Mouse (Mus musculus): ENCODE data around the gene Tomm70a. TPM values are rescaled to one million over a fixed set of nuclear protein-coding genes. Genes with fewer than 3 reads are reported as not detected.

The Tomm70a gene
- total and polyA plus RNA-seq, 3 experiments = 112 to 194 (median 129) TPM

DNA sequence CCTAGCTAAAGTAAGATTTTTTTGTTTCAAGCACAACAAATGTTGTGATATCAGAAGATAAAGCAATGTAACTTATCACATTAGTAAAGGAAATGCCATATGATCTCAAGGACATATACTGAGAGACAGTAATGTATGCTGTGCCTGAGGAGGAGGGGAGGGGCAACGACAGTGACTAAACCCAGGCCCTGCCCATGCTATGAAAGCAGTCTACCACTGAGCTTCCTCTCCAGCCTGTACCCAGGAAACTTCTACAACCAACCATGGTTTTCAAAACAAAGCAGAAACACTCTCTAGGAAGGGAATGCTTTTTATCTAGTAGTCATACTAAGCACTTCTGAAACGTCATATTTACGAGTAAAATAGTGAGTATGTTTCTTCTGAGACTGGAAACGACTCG lies 41.3 kb downstream of the Tomm70a start:
- no peak overlapping the region for H3K4me2 ChIP-seq (ENCODE audit: insufficient read depth, low read depth, poor library complexity, severe bottlenecking)
- no peak for TF ChIP-seq USF2 (conservative IDR thresholded peaks at IDR 0.05; ENCODE audit: low read depth, low read length)
- TF ChIP-seq NRF1 (IDR thresholded peaks at IDR 0.05; ENCODE audit: low read depth, low read length) = no peak
- no peak for TF ChIP-seq PAX5 (IDR thresholded peaks at IDR 0.05; ENCODE audit: low read length)
- no peak for TF ChIP-seq RAD21 (IDR thresholded peaks at IDR 0.05; ENCODE audit: low read depth, low read length)
- TF ChIP-seq ZMIZ1 (IDR thresholded peaks at IDR 0.05; ENCODE audit: low read depth, low read length) = no peak
- no peak for TF ChIP-seq SMC3 (IDR thresholded peaks at IDR 0.05; ENCODE audit: low read depth, low read length)
- TF ChIP-seq IRF4 (IDR thresholded peaks at IDR 0.05; ENCODE audit: low read depth, low read length) = no peak
- no peak for TF ChIP-seq CHD1 (IDR thresholded peaks at IDR 0.05; ENCODE audit: low read depth, low read length)
- TF ChIP-seq JUN (IDR thresholded peaks at IDR 0.05; ENCODE audit: insufficient read depth, low read depth, low read length) = no peak
- in situ Hi-C loops (cut with MboI; ENCODE audit: low pct_ligation_motif_present, low pct_unique_long_range_greater_than_20kb, low sequenced_read_pairs) (no loop called here), dilution Hi-C loops (cut with MboI; ENCODE audit: extremely low pct_ligation_motif_present, extremely low pct_unique_long_range_greater_than_20kb, low sequenced_read_pairs) (no loop called here)
- no peak overlapping the region for H3K9ac ChIP-seq (ENCODE audit: insufficient read depth, low read depth)
- no peak overlapping the region for H3K27ac ChIP-seq (ENCODE audit: insufficient read depth, low read depth)
- no peak overlapping the region for H3K4me3 ChIP-seq (replicated peaks in 1 of 3; ENCODE audit: low read depth in 2 of 3, low read length in 2 of 3, poor library complexity in 1 of 3)
- no peaks in the 10 kb centered on the region for H3K9me3 ChIP-seq (replicated peaks; ENCODE audit: low read length)
- peaks cover 49 to 79% of the 10 kb centered on the region in 2 experiments for H3K36me3 ChIP-seq (replicated peaks in 1 of 2; ENCODE audit: control insufficient read depth in 1 of 2, insufficient read depth in 1 of 2, low read length in 1 of 2)
- no peak for DNase-seq (ENCODE audit: extremely low read depth)
- H3K79me2 ChIP-seq (replicated peaks; ENCODE audit: control insufficient read depth, extremely low read depth, insufficient read depth, poor library complexity, severe bottlenecking) = peaks cover 10% of the 10 kb centered on the region
- H3K4me1 ChIP-seq (ENCODE audit: control insufficient read depth in 1 of 2, insufficient read depth in 2 of 2) = peaks cover 5 to 27% of the 10 kb centered on the region in 2 experiments
- no peaks in the 10 kb centered on the region for H3K27me3 ChIP-seq (replicated peaks)

DNA sequence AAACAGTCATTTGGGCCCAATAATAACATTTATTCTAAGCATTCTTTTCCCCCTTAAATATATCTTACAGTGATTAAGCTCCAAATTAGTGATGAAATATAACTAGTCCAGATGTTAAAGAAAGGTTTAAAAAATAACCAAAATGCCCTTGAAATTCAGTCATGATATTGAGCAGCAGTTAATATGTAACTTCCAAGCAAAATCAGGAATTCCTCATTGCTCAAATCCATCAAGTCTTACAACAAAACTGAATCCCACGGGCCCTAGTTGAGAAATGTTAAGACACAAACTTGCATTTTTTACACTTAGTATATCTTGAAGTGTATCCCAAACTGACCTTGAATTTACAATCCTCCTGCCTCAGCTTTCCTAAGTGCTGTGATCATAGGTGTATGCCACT lies 42.2 kb downstream of the Tomm70a start:
- Histone ChIP-seq H3K9ac (ENCODE audit: insufficient read depth, low read depth) (no peak overlapping the region), H3K36me3 (replicated peaks in 1 of 2; ENCODE audit: control insufficient read depth in 1 of 2, insufficient read depth in 1 of 2, low read length in 1 of 2) (peaks cover 43 to 76% of the 10 kb centered on the region in 2 experiments), H3K4me3 (replicated peaks in 1 of 3; ENCODE audit: low read depth in 2 of 3, low read length in 2 of 3, poor library complexity in 1 of 3) (no peak overlapping the region), H3K9me3 (replicated peaks; ENCODE audit: low read length) (no peaks in the 10 kb centered on the region), H3K79me2 (replicated peaks; ENCODE audit: control insufficient read depth, extremely low read depth, insufficient read depth, poor library complexity, severe bottlenecking) (peaks cover 10% of the 10 kb centered on the region), H3K4me1 (ENCODE audit: control insufficient read depth in 1 of 2, insufficient read depth in 2 of 2) (peaks cover 5 to 28% of the 10 kb centered on the region in 2 experiments), H3K4me2 (ENCODE audit: insufficient read depth, low read depth, poor library complexity, severe bottlenecking) (no peak overlapping the region), H3K27ac (ENCODE audit: insufficient read depth, low read depth) (no peak overlapping the region), H3K27me3 (replicated peaks) (no peaks in the 10 kb centered on the region)
- TF ChIP-seq MAFK (IDR thresholded peaks at IDR 0.05; ENCODE audit: insufficient replicate concordance, low read length) (no peak), NELFE (IDR thresholded peaks at IDR 0.05; ENCODE audit: low read depth, low read length) (no peak), TCF12 (IDR thresholded peaks at IDR 0.05; ENCODE audit: low read depth, low read length) (no peak), TBP (conservative IDR thresholded peaks at IDR 0.05; ENCODE audit: low read depth, low read length) (no peak), MXI1 (IDR thresholded peaks at IDR 0.05; ENCODE audit: low read depth, low read length) (no peak), ETS1 (conservative IDR thresholded peaks at IDR 0.05; ENCODE audit: low read depth, low read length) (no peak), SMC3 (IDR thresholded peaks at IDR 0.05; ENCODE audit: low read depth, low read length) (no peak), ELF1 (IDR thresholded peaks at IDR 0.05; ENCODE audit: low read depth, low read length) (no peak), USF2 (conservative IDR thresholded peaks at IDR 0.05; ENCODE audit: low read depth, low read length) (no peak), MYC (IDR thresholded peaks at IDR 0.05; ENCODE audit: low read depth, low read length) (no peak), CHD1 (IDR thresholded peaks at IDR 0.05; ENCODE audit: low read depth, low read length) (no peak), MAX (IDR thresholded peaks at IDR 0.05; ENCODE audit: low read length) (no peak), GABPA (IDR thresholded peaks at IDR 0.05; ENCODE audit: insufficient replicate concordance, low read depth, low read length) (no peak), HCFC1 (IDR thresholded peaks at IDR 0.05; ENCODE audit: low read depth, low read length) (no peak), POLR2A (IDR thresholded peaks at IDR 0.05; ENCODE audit: low read depth, low read length) (no peak), PAX5 (IDR thresholded peaks at IDR 0.05; ENCODE audit: low read length) (no peak), CTCF (conservative IDR thresholded peaks at IDR 0.05 in 1 of 2, IDR thresholded peaks at IDR 0.05 in 1 of 2; ENCODE audit: low read depth in 2 of 2, low read length in 2 of 2) (no peak), NRF1 (IDR thresholded peaks at IDR 0.05; ENCODE audit: low read depth, low read length) (no peak)
- no peak for DNase-seq (ENCODE audit: extremely low read depth)
- in situ Hi-C loops (cut with MboI; ENCODE audit: low pct_ligation_motif_present, low pct_unique_long_range_greater_than_20kb, low sequenced_read_pairs) (no loop called here), dilution Hi-C loops (cut with MboI; ENCODE audit: extremely low pct_ligation_motif_present, extremely low pct_unique_long_range_greater_than_20kb, low sequenced_read_pairs) (no loop called here)
